Mouse (Mus musculus): ENCODE data around the gene Tmem100. TPM values are rescaled to one million over a fixed set of nuclear protein-coding genes. Genes with fewer than 3 reads are reported as not detected.

Gene Tmem100
- polyA plus RNA-seq (2014; fragmentation: Illumina TruSeq; extraction: RNeasy Lipid Tissue Mini Kit (QIAGEN cat#74804); ENCODE audit: low read depth, low replicate concordance), result 0.72 TPM

DNA sequence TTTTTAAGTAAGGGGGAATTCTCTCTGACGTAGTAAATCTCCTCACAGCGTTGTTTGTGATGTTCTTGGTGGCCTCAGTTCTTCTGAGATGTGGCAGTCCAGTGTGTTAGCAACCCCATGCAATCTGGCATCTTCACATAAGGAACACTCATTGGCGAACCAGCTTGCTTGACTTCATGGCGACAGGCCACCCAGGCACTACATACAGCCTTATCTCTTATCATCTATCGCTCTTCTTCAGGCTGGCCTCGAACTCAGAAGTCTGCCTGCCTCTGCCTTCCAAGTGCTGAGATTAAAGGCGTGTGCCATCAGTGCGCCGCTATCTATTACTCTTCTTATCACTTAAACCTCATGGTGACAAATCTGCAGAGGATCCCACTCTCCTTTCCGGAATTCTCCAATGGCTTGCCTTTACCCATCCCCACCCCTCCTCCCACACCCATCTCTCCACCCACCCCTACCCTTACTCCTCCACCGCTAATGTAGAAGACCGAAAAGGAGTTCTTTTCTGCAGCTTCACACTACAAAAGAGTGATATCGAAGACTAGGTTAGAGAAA is at the start of gene Tmem100:
Tmem100 (plus strand) TSS at position 508 of the 558 bp plus-strand sequence.

DNA sequence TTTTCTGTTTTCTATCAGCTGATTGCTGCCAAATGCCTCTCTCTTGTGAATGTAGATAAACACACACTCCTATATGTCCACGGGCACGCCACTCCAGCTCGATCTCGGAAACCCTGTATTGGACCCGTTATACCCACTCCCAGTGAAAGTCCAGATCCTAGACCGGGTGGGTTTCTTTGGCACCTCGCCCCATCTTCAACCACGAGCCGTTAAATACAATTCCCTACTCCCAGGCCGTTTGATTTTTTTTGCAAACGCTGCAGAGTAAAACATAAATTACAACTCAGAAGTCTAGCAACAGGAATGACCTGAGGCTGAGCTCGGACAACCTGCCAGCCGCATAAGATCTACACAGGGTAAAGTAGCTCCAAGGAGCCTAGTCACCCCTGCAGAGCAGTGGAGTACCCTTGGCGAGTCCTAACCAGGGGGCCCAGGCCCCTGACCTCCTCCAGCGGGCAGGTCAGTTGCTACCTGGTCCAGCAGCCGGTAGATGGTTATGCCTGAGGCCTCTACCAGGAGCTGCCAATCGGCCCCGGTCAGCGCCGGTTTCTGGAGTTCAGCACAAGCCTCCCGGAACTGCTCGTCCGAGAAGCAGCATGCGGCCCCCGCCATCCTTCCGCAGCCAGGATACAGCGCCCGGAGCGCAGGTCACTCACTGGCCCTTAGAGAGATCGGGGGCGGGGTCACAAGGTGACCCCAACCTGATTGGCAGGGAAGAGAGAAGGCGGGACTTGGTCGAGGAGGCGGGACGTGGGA is 27.7 kb upstream of the Tmem100 start, which contains the start of gene Pctp:
Pctp (minus strand) TSS at position 664 of the 756 bp plus-strand sequence.

Other genes with a start within 250 kb of the Tmem100 start
- 102 TPM for gene Pctp, start 27.5 kb upstream of the Tmem100 start, polyA plus RNA-seq (2014; fragmentation: Illumina TruSeq; extraction: RNeasy Lipid Tissue Mini Kit (QIAGEN cat#74804); ENCODE audit: low read depth, low replicate concordance)
- 16.0 TPM for gene Gm45716, start 157.3 kb downstream of the Tmem100 start, polyA plus RNA-seq (2014; fragmentation: Illumina TruSeq; extraction: RNeasy Lipid Tissue Mini Kit (QIAGEN cat#74804); ENCODE audit: low read depth, low replicate concordance)
- 382 TPM for gene Mmd, start 219.1 kb downstream of the Tmem100 start, polyA plus RNA-seq (2014; fragmentation: Illumina TruSeq; extraction: RNeasy Lipid Tissue Mini Kit (QIAGEN cat#74804); ENCODE audit: low read depth, low replicate concordance)